Mouse (Mus musculus): ENCODE data around the gene Nsd2. TPM values are rescaled to one million over a fixed set of nuclear protein-coding genes. Genes with fewer than 3 reads are reported as not detected.

Gene Nsd2
- 10 to 100 TPM; 23.5 to 29.7 TPM for polyA plus RNA-seq (2017; shearing (Covaris generic))

GRCm38 (mm10) chr5:33819876-33820732 lies at the start of gene Nsd2:
Gene Nsd2, plus strand, starts transcription at chr5:33820725.

GRCm38 (mm10) chr5:33782345-33782998 lies 38.1 kb upstream of the Nsd2 start, which contains the start of gene Letm1:
Gene Letm1, minus strand, starts transcription at chr5:33782817.

GRCm38 (mm10) chr5:33936120-33936707 lies 115.7 kb downstream of the Nsd2 start, which contains the start of gene Nelfa:
Gene Nelfa, minus strand, starts transcription at chr5:33936413.

Other genes starting within 250 kb of the Nsd2 start
- 10 to 100 TPM; 67.7 to 78.0 TPM for gene Fam53a, start 191.1 kb upstream of the Nsd2 start, polyA plus RNA-seq (2017; shearing (Covaris generic))
- 1 to 10 TPM in 1 of 2 experiments, under 1 TPM in 1; 0.20 to 1.2 TPM for gene Gm9903, start 190.8 kb upstream of the Nsd2 start, polyA plus RNA-seq (2017; shearing (Covaris generic))
- gene Slbp, start 168.2 kb upstream of the Nsd2 start, polyA plus RNA-seq (2017; shearing (Covaris generic)) = 100 to 1,000 TPM; 147 to 155 TPM
- gene Tacc3, start 162.6 kb upstream of the Nsd2 start, polyA plus RNA-seq (2017; shearing (Covaris generic)) = 10 to 100 TPM in 1 of 2 experiments, 1 to 10 TPM in 1; 9.3 to 17.1 TPM
- 10 to 100 TPM; 31.9 to 38.8 TPM for gene Tmem129, start 162.3 kb upstream of the Nsd2 start, polyA plus RNA-seq (2017; shearing (Covaris generic))
- under 1 TPM; 0.36 to 0.53 TPM for gene Fgfr3, start 99.1 kb upstream of the Nsd2 start, polyA plus RNA-seq (2017; shearing (Covaris generic))
- gene Letm1, start 37.9 kb upstream of the Nsd2 start, polyA plus RNA-seq (2017; shearing (Covaris generic)) = 100 to 1,000 TPM in 1 of 2 experiments, 10 to 100 TPM in 1; 96.4 to 113 TPM
- gene Nelfa, start 115.7 kb downstream of the Nsd2 start, polyA plus RNA-seq (2017; shearing (Covaris generic)) = 10 to 100 TPM; 45.7 to 51.7 TPM
- not detected for gene Gm1673, start 162.7 kb downstream of the Nsd2 start, polyA plus RNA-seq (2017; shearing (Covaris generic))
- under 1 TPM in 1 of 2 experiments, not detected in 1; 0.28 TPM for gene Nat8l, start 175.3 kb downstream of the Nsd2 start, polyA plus RNA-seq (2017; shearing (Covaris generic))